Mouse (Mus musculus) embryonic facial prominence, embryonic 15.5 days (tissue): Measurements from ENCODE around the gene Anxa8. TPM values are rescaled to one million over a fixed set of nuclear protein-coding genes. Genes with fewer than 3 reads are reported as not detected.

Experiments used
- ATAC-seq: fragments of 200-750 bp; cut with Nextera tagmentation; 2 replicates; pipeline ENCODE4 v1.8.0; 2017; ENCODE audit warnings: low read depth, moderate TSS enrichment; ENCODE audit not compliant: insufficient number of reproducible peaks, low FRiP score, low TSS enrichment
- H3K27ac ChIP-seq: fragments of 300-500 bp; sonication (generic); replicated peaks from 2 replicates; pipeline ENCODE4 v1.5.1; 2015; ENCODE audit warnings: mild to moderate bottlenecking, inconsistent platforms
- H3K27me3 ChIP-seq: fragments of 300-500 bp; sonication (generic); 2 replicates; pipeline ENCODE4 v1.6.1; 2015; ENCODE audit warnings: inconsistent platforms
- H3K36me3 ChIP-seq: fragments of 300-500 bp; sonication (generic); 2 replicates; pipeline ENCODE4 v1.6.1; 2015; ENCODE audit warnings: mild to moderate bottlenecking, inconsistent platforms
- H3K4me1 ChIP-seq: fragments of 300-500 bp; sonication (generic); 2 replicates; pipeline ENCODE4 v1.6.1; 2015; ENCODE audit warnings: inconsistent platforms
- H3K4me2 ChIP-seq: fragments of 300-500 bp; sonication (generic); replicated peaks from 2 replicates; pipeline ENCODE4 v1.6.1; 2015; ENCODE audit warnings: mild to moderate bottlenecking, inconsistent platforms
- H3K4me3 ChIP-seq: fragments of 300-500 bp; sonication (generic); replicated peaks from 2 replicates; pipeline ENCODE4 v1.5.1; 2015; ENCODE audit warnings: mild to moderate bottlenecking, inconsistent platforms
- H3K9ac ChIP-seq: fragments of 300-500 bp; sonication (generic); 2 replicates; pipeline ENCODE4 v1.6.1; 2015; ENCODE audit warnings: inconsistent platforms
- H3K9me3 ChIP-seq: fragments of 300-500 bp; sonication (generic); replicated peaks from 2 replicates; pipeline ENCODE4 v1.6.1; 2016; ENCODE audit warnings: inconsistent platforms
- WGBS: fragments of 180-500 bp; shearing (Covaris S2); methylation state at CpG from one replicate; pipeline ENCODE4 v1.1.7; 2015; 5-methylcytosine and 5-hydroxymethylcytosine counted together
- polyA plus RNA-seq: library from polyadenylated mRNA; unstranded; fragments of >200 nt; fragmentation: Nextera tagmentation; extraction: Ambion mirVana; gene quantifications from 2 replicates; pipeline ENCODE4 v1.2.1, GENCODE M21; 2015

Gene Anxa8
- polyA plus RNA-seq, 1 experiment from 2014 or later = 86.4 TPM

DNA sequence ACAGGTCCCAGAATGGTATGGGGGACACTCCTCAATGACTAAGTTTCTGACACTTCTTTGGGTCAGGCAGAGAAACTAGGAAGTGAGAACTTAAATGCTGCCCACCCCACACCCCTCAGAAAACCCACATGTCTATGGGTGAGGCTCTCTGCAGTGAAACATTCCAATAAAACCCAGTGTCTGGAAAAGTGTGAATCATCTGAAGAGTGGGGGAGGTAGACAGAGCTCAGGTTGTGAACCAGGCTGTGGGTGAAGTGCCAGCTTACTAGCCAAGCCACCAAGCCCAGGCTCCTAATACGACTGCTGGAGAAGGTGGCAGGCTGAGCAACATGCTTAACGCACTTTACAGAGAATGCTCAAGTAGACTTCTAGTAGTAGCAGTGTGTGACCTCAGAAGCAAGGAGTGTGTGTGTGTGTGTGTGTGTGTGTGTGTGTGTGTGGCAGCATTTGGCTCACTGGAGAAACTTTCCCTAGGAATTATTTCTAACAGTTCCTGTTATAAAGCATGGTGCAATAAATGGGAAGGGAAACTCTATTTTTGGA is 2.1 kb downstream of the Anxa8 start:
- Histone ChIP-seq H3K9me3 (no peaks in the 10 kb centered on the region), H3K4me2 (peak overlapping the region; percentile 21; the same call in 1 of the 2 replicates)
- ATAC-seq = no peak

DNA sequence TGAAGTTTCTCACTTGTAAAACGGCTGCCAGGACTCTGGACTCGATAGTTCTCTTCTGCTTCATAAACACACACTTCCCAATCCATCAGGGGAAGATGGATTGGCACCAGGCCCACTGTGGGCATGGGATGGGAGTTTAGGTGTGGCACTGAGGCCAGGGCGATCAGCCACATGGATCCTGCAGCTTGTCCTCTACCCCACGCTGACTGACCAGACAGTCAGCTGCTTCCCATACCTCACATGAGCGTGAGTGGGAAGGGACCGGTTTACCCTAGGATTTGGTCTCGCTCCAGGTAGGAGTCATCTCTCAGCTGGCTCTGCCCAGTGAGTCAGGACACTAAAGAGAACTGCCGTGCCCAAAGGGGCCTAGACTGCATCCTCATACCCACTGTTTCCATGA is 4.0 kb downstream of the Anxa8 start:
- H3K27me3 ChIP-seq = no peaks in the 10 kb centered on the region
- H3K4me3 ChIP-seq = no peak overlapping the region
- no peak overlapping the region for H3K4me2 ChIP-seq
- no peak overlapping the region for H3K27ac ChIP-seq
- no peaks in the 10 kb centered on the region for H3K9me3 ChIP-seq
- H3K4me1 ChIP-seq = peaks cover 9% of the 10 kb centered on the region; the same call in 1 of the 2 replicates
- H3K36me3 ChIP-seq = no peaks in the 10 kb centered on the region
- 80% methylated on average over 8 of the region's 8 CpGs for WGBS
- ATAC-seq = no peak
- no peak overlapping the region for H3K9ac ChIP-seq

More for the DNA sequence above, 2.1 kb downstream of the Anxa8 start:
- H3K4me3 ChIP-seq = no peak overlapping the region
- no peak overlapping the region for H3K27ac ChIP-seq
- no peak overlapping the region for H3K9ac ChIP-seq
- H3K4me1 ChIP-seq = peaks cover 10% of the 10 kb centered on the region; the same call in 1 of the 2 replicates
- H3K27me3 ChIP-seq = no peaks in the 10 kb centered on the region
- no peaks in the 10 kb centered on the region for H3K36me3 ChIP-seq
- WGBS = 72% methylated on average over 2 of the region's 2 CpGs

DNA sequence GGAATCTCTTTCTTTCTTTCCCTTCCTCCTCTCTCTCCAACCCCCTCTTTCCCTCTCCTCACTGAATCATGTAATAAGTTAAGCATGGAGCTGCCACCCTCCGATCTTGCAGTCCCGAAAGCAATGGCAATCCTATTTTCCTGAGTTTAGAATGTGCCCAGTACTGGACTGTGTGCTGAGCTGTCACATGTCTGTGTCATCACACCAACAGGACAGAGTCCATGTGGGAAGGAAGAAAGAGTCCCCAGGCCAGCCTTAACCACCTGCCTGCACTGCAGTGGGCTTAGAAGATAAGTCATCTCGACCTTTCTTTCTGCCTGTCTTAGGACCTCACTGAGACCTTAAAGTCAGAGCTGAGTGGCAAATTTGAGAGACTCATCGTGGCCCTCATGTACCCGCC is 5.7 kb downstream of the Anxa8 start:
- H3K4me1 ChIP-seq = 0 out of 2 replicates have a peak, but pooled peaks cover 6% of the 10 kb centered on the region
- H3K4me3 ChIP-seq = no peak overlapping the region
- no peak overlapping the region for H3K9ac ChIP-seq
- H3K4me2 ChIP-seq = no peak overlapping the region
- no peak overlapping the region for H3K27ac ChIP-seq
- H3K36me3 ChIP-seq = no peaks in the 10 kb centered on the region
- H3K9me3 ChIP-seq = no peaks in the 10 kb centered on the region
- H3K27me3 ChIP-seq = no peaks in the 10 kb centered on the region
- WGBS = 74% methylated on average over 5 of the region's 5 CpGs
- ATAC-seq = no peak

DNA sequence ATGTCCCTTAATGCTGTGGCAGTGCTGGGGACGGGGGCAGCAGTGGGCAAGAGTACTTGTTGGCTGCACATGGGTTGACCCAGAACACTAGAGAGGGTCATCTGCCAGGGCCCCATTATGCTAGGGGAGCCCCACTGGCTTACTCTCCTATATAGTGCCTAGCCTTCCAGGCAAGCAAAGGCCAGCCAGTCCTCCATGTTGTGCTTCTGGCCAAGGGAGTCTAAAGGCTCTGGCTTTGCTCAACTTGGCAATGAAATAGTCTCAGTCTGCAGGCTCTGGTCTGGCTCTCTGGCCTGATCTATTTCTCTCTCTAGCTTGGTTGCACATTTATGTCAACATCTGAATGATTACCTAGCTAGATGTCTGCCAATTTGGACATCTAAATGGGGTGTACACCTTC is 7.1 kb downstream of the Anxa8 start:
- H3K27ac ChIP-seq = no peak overlapping the region
- H3K4me3 ChIP-seq = no peak overlapping the region
- 81% methylated on average over 1 of the region's 1 CpGs for WGBS
- H3K4me2 ChIP-seq = no peak overlapping the region
- no peaks in the 10 kb centered on the region for H3K9me3 ChIP-seq
- H3K27me3 ChIP-seq = no peaks in the 10 kb centered on the region
- H3K9ac ChIP-seq = no peak overlapping the region
- ATAC-seq = no peak
- H3K4me1 ChIP-seq = 0 out of 2 replicates have a peak, but pooled peaks cover 6% of the 10 kb centered on the region
- no peaks in the 10 kb centered on the region for H3K36me3 ChIP-seq

DNA sequence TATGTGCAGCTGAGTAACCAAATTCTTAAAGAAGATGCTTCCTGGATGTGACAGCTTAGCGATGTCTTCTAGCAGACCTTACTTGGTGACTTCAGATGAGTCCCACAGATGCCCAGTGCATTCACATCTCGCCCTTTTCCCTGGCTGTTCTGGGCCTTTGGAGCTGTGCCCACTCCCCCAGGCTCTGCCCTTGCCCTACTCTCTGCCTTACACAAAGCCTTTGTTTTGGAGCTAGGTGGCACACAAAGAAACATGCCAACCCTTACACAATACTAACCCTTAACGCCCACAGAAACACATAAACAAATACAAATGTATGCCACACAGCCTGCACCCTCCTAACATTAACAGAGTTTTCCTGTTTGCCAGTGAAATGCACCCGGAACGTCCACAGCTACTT is 10.4 kb downstream of the Anxa8 start:
- Histone ChIP-seq H3K27me3 (no peaks in the 10 kb centered on the region), H3K9ac (no peak overlapping the region), H3K36me3 (no peaks in the 10 kb centered on the region), H3K4me1 (0 out of 2 replicates have a peak, but pooled peaks cover 3% of the 10 kb centered on the region), H3K9me3 (no peaks in the 10 kb centered on the region), H3K4me2 (no peak overlapping the region), H3K4me3 (no peak overlapping the region), H3K27ac (no peak overlapping the region)
- WGBS = 73% methylated on average over 5 of the region's 5 CpGs
- no peak for ATAC-seq

DNA sequence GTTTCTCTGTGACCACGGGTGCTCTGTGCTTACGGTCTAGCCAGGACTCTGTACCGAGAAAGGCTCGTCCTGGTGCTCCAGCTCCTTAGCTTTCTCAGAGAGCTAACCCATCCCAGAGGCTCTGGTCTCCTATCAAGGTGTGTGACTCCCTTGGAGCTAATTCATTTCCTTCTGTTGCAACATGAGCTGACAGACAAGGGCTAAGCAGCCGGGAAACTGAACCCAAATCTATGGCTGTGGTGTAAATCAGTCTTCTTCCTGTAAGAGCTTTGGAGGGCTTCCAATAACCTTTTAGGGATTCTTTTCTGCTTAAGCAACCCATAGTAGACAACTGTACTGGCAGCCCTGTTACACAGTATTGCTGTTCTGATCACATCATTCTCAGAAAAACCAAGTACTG is 16.8 kb downstream of the Anxa8 start, which contains the start of gene A630023A22Rik:
TSS of gene A630023A22Rik (minus strand) at position 154 of the 400 bp plus-strand sequence.
- 52% methylated on average over 5 of the region's 5 CpGs for WGBS
- no peak within 1 kb of the TSS for H3K9ac ChIP-seq

DNA sequence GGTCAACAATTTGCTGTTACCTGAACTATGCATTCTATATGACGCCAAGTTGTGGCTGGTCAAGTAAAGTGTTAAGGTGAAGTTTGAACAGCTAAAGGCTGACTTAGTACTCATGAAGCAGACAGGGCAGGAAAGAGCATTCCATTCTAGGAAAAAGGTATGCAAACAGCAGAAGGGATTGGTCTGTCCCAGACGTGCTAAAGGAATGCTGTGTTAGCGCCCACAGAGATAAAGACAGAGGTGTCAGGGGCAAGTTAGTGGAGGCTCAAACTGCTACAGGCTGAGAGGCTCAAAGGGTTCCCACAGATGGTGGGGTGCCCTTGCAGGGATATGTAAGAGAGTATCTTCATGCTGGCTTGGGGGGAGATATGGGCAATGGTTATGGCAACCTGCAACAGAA is 18.1 kb downstream of the Anxa8 start:
- WGBS = 66% methylated on average over 3 of the region's 3 CpGs
- Histone ChIP-seq H3K27me3 (no peaks in the 10 kb centered on the region), H3K9me3 (no peaks in the 10 kb centered on the region), H3K36me3 (no peaks in the 10 kb centered on the region), H3K4me2 (no peak overlapping the region), H3K27ac (no peak overlapping the region), H3K9ac (no peak overlapping the region), H3K4me1 (0 out of 2 replicates have a peak, but pooled peaks cover 3% of the 10 kb centered on the region), H3K4me3 (no peak overlapping the region)
- ATAC-seq = no peak

More for the DNA sequence above, 16.8 kb downstream of the Anxa8 start, which contains the start of gene A630023A22Rik:
- ATAC-seq = no peak
- Histone ChIP-seq H3K9me3 (no peaks in the 10 kb centered on the region), H3K27me3 (no peaks in the 10 kb centered on the region), H3K36me3 (no peaks in the 10 kb centered on the region), H3K4me2 (no peak within 1 kb of the TSS), H3K4me3 (no peak within 1 kb of the TSS), H3K27ac (no peak within 1 kb of the TSS), H3K4me1 (0 out of 2 replicates have a peak, but pooled peaks cover 3% of the 10 kb centered on the region)

DNA sequence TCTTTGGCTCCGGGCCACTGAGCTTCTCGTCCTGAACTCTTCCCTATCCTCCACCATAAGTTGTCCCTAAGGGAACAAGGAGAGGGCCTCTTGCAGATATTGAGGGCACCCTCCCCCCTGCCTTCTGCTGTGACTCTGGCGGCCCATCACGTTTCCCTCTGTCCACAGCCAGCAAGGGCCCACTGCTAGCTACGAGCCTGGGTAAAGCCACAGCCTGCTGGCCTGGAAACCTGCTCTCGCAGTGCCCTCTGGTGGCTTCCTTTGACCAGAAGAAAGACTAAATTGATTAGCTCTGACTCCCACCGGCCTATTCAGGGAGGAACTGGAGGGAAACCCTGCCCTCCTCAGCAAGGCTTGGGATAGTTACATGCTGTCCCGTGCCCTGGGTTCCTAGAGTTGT is 19.1 kb downstream of the Anxa8 start:
- H3K36me3 ChIP-seq = no peaks in the 10 kb centered on the region
- 23% methylated on average over 8 of the region's 8 CpGs for WGBS

DNA sequence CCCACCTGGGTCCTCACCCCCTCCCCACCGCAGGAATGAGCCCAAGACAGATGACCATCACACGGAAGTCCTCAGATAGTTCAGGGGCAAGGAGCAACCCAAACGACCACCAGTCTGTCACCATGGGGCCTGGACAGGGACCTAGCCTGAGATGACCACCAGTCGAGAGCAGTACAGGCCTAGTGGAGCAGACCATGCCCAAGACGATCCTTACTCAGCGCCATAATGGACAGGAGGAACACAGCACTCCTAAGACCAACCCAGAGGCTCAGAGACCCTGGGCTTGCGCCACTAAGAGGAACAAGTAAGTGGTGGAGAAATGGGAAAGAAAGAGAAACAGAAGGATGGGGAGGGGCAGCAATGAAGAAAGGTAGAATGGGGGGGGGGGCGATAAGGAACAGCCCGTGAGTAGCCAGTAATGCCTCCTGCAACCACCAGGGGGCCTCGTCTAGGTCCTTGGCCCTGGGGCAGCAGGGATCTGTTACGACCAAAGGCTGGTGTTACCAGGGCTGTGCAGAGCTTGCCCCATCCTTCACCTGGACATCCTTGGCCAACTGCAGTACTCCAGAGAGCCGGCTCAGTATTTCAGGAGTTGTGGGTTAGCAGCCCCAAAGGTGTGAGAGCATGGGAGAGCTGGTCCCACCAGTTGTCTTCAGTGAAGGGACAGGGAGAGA is 20.7 kb downstream of the Anxa8 start:
- ATAC-seq = no peak
- 52% methylated on average over 12 of the region's 12 CpGs for WGBS

More for the DNA sequence above, 19.1 kb downstream of the Anxa8 start:
- Histone ChIP-seq H3K4me1 (0 out of 2 replicates have a peak, but pooled peaks cover 3% of the 10 kb centered on the region), H3K9ac (no peak overlapping the region), H3K27me3 (no peaks in the 10 kb centered on the region), H3K27ac (no peak overlapping the region), H3K4me2 (no peak overlapping the region), H3K9me3 (no peaks in the 10 kb centered on the region), H3K4me3 (no peak overlapping the region)
- ATAC-seq = peak; percentile 37; the same call in 1 of the 2 replicates

DNA sequence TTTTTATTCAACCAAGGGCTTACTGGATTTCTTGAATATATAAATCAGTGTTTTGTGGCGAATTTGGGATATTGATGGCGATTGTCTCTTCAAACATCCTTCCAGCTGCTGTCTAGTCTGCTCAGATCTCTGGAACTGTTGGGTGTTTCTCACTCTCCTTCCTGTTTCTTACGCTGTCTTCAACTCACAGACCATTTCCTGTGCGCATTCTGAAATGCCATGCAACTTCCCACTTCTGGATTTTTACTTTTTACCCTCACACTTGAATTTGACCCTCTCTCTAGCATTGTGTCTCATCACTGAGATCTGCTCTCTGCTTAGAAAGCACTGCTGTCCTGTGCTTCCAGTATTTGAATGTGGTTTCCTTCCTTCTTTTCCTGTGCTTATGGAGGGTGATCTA is 21.8 kb downstream of the Anxa8 start:
- 67% methylated on average over 4 of the region's 4 CpGs for WGBS
- no peak overlapping the region for H3K4me2 ChIP-seq
- no peaks in the 10 kb centered on the region for H3K27me3 ChIP-seq
- H3K4me1 ChIP-seq = 0 out of 2 replicates have a peak, but pooled peaks cover 3% of the 10 kb centered on the region
- no peak overlapping the region for H3K27ac ChIP-seq
- ATAC-seq = no peak
- H3K9me3 ChIP-seq = no peaks in the 10 kb centered on the region
- no peak overlapping the region for H3K4me3 ChIP-seq
- H3K36me3 ChIP-seq = no peaks in the 10 kb centered on the region
- no peak overlapping the region for H3K9ac ChIP-seq

More for the DNA sequence above, 20.7 kb downstream of the Anxa8 start:
- Histone ChIP-seq H3K4me2 (no peak overlapping the region), H3K27ac (no peak overlapping the region), H3K9ac (no peak overlapping the region), H3K4me3 (no peak overlapping the region), H3K9me3 (no peaks in the 10 kb centered on the region), H3K36me3 (no peaks in the 10 kb centered on the region), H3K27me3 (no peaks in the 10 kb centered on the region), H3K4me1 (0 out of 2 replicates have a peak, but pooled peaks cover 3% of the 10 kb centered on the region)

DNA sequence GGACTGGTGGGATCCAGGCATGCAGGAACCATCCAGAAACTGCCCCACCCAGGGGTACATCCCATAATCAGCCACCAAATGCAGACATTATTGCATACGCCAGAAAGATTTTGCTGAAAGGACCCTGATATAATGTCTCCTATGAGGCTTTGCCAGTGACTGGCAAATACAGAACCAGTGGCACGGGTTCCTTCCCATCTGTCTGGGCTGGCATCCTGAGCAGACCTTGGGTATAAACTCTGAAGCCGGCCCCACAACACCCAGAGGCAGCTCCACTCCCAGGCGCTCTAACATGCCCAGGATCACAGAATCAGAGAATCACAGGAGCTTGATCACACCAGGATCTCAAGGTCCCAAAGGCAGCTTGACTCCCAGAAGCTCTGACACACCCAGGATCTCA is 28.5 kb downstream of the Anxa8 start:
- ATAC-seq = no peak
- Histone ChIP-seq H3K4me3 (no peak overlapping the region), H3K36me3 (no peaks in the 10 kb centered on the region), H3K27ac (no peak overlapping the region), H3K4me1 (no peaks in the 10 kb centered on the region), H3K4me2 (no peak overlapping the region), H3K9ac (no peak overlapping the region), H3K9me3 (no peaks in the 10 kb centered on the region), H3K27me3 (no peaks in the 10 kb centered on the region)
- 84% methylated on average over 4 of the region's 4 CpGs for WGBS
